Mouse (Mus musculus) midbrain, embryonic 14.5 days (tissue): ENCODE measurements around the gene Igf1r. TPM values are rescaled to one million over a fixed set of nuclear protein-coding genes. Genes with fewer than 3 reads are reported as not detected.

ENCODE experiments used
- ATAC-seq: fragments of 200-750 bp; cut with Nextera tagmentation; 2 replicates; pipeline ENCODE4 v1.8.0; 2017; ENCODE audit warnings: moderate number of reproducible peaks, moderate library complexity; ENCODE audit not compliant: low FRiP score, low TSS enrichment
- DNase-seq: peaks from one replicate; pipeline ENCODE4 v3.0.0-alpha.2; 2015
- H3K27ac ChIP-seq: fragments of 300-500 bp; sonication (generic); replicated peaks from 2 replicates; pipeline ENCODE4 v1.5.1; 2014; ENCODE audit warnings: mild to moderate bottlenecking, low read depth, low read length, moderate library complexity
- H3K27me3 ChIP-seq: fragments of 300-500 bp; sonication (generic); 2 replicates; pipeline ENCODE4 v1.6.1; 2014; ENCODE audit warnings: low read length, control low read depth, mixed read lengths; ENCODE audit not compliant: control insufficient read depth, insufficient read depth
- H3K36me3 ChIP-seq: fragments of 300-500 bp; sonication (generic); 2 replicates; pipeline ENCODE4 v1.6.1; 2014; ENCODE audit warnings: low read length, control low read depth; ENCODE audit not compliant: control insufficient read depth, insufficient read depth
- H3K4me1 ChIP-seq: fragments of 300-500 bp; sonication (generic); 2 replicates; pipeline ENCODE4 v1.6.1; 2014; ENCODE audit warnings: mild to moderate bottlenecking, antibody characterized with exemption, low read length, control low read depth; ENCODE audit not compliant: control insufficient read depth, insufficient read depth
- H3K4me2 ChIP-seq: fragments of 300-500 bp; sonication (generic); 2 replicates; pipeline ENCODE4 v1.6.1; 2014; ENCODE audit warnings: mild to moderate bottlenecking, low read length, moderate library complexity
- H3K4me3 ChIP-seq: fragments of 300-500 bp; sonication (generic); replicated peaks from 2 replicates; pipeline ENCODE4 v1.5.1; 2014; ENCODE audit warnings: low read depth, low read length
- H3K9ac ChIP-seq: fragments of 300-500 bp; sonication (generic); replicated peaks from 2 replicates; pipeline ENCODE4 v1.6.1; 2014; ENCODE audit warnings: mild to moderate bottlenecking, low read length, moderate library complexity
- H3K9me3 ChIP-seq: fragments of 300-500 bp; sonication (generic); 2 replicates; pipeline ENCODE4 v1.6.1; 2016; ENCODE audit warnings: low read length, control low read depth, mixed read lengths; ENCODE audit not compliant: control insufficient read depth
- WGBS: fragments of 180-500 bp; shearing (Covaris S2); extraction: QIAGEN DNeasy Blood & Tissue Kit; methylation state at CpG from one replicate; pipeline ENCODE4 v1.1.7; 2014; 5-methylcytosine and 5-hydroxymethylcytosine counted together
- polyA plus RNA-seq: library from polyadenylated mRNA; unstranded; fragments of >200 nt; fragmentation: Nextera tagmentation; extraction: Ambion mirVana; gene quantifications from 2 replicates; pipeline ENCODE4 v1.2.1, GENCODE M21; 2014

Gene Igf1r
- polyA plus RNA-seq, 1 experiment from 2014 or later, result 25.8 TPM

DNA sequence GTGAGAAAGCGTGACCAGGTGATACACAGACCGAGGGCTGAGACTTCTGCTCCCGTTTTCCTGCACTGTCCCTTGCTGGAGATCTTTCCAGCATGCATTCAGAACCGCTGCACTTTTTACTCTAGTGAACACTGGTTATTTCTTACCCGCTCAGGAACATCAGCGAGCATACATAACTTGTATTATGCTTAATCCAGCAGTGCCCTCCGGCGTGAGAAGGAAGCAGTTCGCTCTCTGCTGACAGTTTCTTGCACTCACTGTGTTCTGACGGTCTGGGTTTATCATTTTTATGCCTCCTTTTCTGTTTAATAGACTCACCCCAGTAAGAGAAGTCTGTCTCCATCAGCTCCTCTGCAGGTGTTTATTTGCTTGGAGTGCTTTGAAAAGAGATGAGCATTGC lies 183.4 kb downstream of the Igf1r start:
- Histone ChIP-seq H3K4me2 (no peak overlapping the region), H3K27ac (no peak overlapping the region), H3K36me3 (no peaks in the 10 kb centered on the region), H3K9ac (no peak overlapping the region), H3K4me3 (no peak overlapping the region), H3K27me3 (no peaks in the 10 kb centered on the region), H3K9me3 (no peaks in the 10 kb centered on the region), H3K4me1 (peaks cover 18% of the 10 kb centered on the region)
- DNase-seq (peak; percentile 56), ATAC-seq (no peak)
- WGBS, result 76% methylated on average over 10 of the region's 10 CpGs

DNA sequence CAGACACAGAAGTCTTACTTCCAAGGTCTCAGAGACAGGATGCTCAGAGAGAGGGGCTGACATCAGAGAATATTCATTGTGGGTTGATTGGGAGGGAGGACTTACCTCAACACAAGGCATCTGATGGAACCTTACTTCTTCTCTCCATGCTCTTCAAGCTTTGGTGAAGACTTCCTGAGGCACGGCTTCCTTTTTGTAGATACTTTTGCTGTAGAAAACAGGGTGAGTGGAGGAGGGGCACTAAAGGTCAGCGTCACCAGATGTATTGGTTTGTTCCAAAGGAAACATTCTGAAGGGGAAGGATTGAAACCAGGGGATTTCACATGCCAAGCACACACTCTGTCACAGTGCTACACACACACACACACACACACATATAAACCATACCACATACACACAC lies 186.8 kb downstream of the Igf1r start:
- H3K4me3 ChIP-seq, result no peak overlapping the region
- DNase-seq, result no peak
- no peaks in the 10 kb centered on the region for H3K4me1 ChIP-seq
- no peak overlapping the region for H3K27ac ChIP-seq
- no peaks in the 10 kb centered on the region for H3K9me3 ChIP-seq
- no peak overlapping the region for H3K9ac ChIP-seq
- 93% methylated on average over 2 of the region's 2 CpGs for WGBS
- no peak overlapping the region for H3K4me2 ChIP-seq
- ATAC-seq, result no peak
- no peaks in the 10 kb centered on the region for H3K36me3 ChIP-seq
- no peaks in the 10 kb centered on the region for H3K27me3 ChIP-seq

DNA sequence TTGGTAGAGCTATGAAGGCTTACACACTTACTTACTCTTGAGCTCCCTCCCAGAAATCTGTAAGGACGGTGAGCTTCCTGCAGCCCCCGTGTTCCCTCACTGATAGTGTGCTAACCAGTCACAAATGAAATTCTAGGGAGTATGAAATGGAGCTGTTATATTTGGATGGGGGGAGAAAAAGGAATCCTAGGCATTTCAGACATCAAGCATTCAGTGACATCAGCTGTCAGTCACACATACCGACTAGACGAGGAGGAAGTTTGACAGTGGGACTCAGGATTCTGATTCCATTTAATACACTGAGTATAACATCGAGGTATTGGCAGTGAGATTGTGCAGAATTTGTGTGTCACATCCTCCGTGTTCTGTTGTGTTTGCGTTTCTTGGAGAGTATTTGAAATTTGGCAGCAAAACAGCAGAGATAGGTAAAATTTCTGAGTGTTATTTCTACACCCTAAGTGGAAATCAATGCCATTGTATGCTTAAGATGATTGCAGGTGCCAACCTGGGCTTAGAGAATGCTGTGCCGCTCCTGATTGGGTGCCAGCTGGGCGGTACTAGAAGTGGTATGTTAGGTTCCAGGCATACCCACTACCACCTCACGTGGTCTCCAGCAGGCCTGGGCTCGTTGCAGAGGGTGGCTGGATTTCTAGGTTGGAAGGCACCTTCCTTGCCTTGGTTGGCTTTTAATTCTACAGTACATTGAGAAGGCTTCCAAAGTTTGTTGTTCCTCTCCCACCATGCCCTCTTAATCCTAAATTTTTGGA lies 187.6 kb downstream of the Igf1r start:
- no peak overlapping the region for H3K27ac ChIP-seq
- H3K4me3 ChIP-seq, result no peak overlapping the region
- no peaks in the 10 kb centered on the region for H3K9me3 ChIP-seq
- WGBS, result 85% methylated on average over 11 of the region's 11 CpGs
- no peak overlapping the region for H3K9ac ChIP-seq
- no peaks in the 10 kb centered on the region for H3K4me1 ChIP-seq
- DNase-seq (no peak), ATAC-seq (no peak)
- H3K36me3 ChIP-seq, result no peaks in the 10 kb centered on the region
- no peaks in the 10 kb centered on the region for H3K27me3 ChIP-seq
- H3K4me2 ChIP-seq, result no peak overlapping the region

DNA sequence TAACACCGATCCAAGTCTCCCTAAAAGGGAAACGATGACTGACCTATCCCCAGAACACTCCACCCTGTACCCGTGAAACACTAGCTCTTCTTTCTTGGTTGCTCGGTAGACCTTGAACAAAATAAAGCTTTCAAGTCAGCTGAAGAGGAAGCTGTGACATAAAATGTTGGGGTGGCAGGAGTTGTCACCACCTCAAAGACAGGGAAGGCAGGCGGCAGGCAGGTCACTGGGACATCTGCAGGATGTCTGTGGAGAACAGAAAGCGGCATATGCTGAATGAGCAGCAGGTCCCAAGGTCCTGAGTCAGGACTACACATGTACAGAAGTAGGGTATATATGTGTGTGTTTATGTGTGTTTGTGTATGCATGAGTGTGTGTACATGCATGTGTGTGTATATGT lies 191.6 kb downstream of the Igf1r start:
- no peaks in the 10 kb centered on the region for H3K36me3 ChIP-seq
- no peak for ATAC-seq
- H3K4me3 ChIP-seq, result no peak overlapping the region
- H3K9ac ChIP-seq, result no peak overlapping the region
- H3K4me1 ChIP-seq, result peaks cover 13% of the 10 kb centered on the region
- no peak overlapping the region for H3K4me2 ChIP-seq
- H3K27me3 ChIP-seq, result no peaks in the 10 kb centered on the region
- DNase-seq, result no peak
- H3K27ac ChIP-seq, result no peak overlapping the region
- no peaks in the 10 kb centered on the region for H3K9me3 ChIP-seq
- 64% methylated on average over 6 of the region's 6 CpGs for whole genome bisulfite sequencing

DNA sequence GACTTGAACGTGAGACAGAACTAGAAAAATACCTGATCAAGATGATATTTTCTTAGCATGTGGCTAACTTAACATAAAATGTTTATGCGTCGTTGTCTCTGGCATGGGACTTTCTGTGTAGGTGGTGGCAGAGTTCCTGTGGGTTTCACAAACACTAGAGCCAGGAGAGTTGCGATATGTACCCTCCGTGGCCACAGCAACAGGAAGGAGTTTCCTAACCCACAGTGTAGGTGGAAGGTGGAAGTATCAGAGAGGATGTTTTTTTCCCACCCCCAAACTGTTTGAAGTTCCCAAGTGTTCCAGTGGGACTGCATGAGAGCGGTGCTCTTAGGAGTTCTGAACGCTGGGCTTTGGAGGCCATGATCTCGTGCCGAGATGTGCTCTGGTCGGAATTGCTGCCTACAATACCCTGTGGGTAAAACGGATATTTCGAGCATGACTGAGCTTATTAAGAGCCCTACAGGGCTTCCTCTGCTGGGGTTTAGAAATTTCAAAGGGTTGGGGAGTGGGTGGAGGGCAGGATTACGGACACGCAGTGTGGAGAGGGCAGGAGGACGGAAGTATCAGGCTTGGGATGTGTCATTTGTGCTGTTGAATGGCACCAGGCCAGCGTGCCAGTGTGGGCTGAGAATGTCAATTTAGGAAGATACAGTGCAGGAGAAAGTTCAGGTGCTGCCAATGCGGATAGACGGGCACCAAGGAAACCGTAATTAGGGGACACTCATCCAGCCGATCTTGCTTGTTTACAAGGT lies 195.8 kb downstream of the Igf1r start:
- DNase-seq, result peak; percentile 49
- Histone ChIP-seq H3K9me3 (no peaks in the 10 kb centered on the region), H3K27me3 (no peaks in the 10 kb centered on the region), H3K4me2 (peak overlapping the region; percentile 20; the same call in 1 of the 2 replicates), H3K4me3 (no peak overlapping the region), H3K9ac (peak overlapping the region; percentile 36; the same call in 1 of the 2 replicates), H3K36me3 (no peaks in the 10 kb centered on the region), H3K27ac (no peak overlapping the region; the same call in 1 of the 2 replicates), H3K4me1 (peaks cover 17% of the 10 kb centered on the region)
- peak; percentile 31; the same call in 1 of the 2 replicates for ATAC-seq
- 27% methylated on average over 20 of the region's 20 CpGs for WGBS

DNA sequence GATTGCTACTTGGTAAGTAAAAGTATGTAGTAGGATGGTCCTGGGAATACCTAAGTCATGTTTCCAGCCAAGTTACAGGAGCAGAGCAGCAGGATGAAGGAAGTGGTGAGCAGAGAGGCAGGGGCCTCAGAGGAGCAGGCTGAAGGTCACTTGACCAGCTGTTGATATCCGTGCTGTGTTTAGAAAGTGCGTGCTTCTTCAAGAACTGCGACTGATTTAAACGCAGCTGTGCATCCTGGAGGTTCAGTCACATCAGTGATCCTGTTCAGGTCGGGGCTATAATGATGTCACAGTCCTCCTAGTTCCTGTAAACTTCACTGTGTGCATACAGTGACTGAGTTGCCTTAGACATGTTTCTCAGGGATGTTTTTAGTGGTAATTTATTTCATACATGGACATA lies 199.3 kb downstream of the Igf1r start:
- H3K9me3 ChIP-seq, result no peaks in the 10 kb centered on the region
- H3K27me3 ChIP-seq, result no peaks in the 10 kb centered on the region
- ATAC-seq (no peak), DNase-seq (no peak)
- H3K4me3 ChIP-seq, result no peak overlapping the region
- H3K9ac ChIP-seq, result no peak overlapping the region
- peaks cover 32% of the 10 kb centered on the region for H3K4me1 ChIP-seq
- 75% methylated on average over 5 of the region's 5 CpGs for WGBS
- H3K4me2 ChIP-seq, result no peak overlapping the region
- no peak overlapping the region for H3K27ac ChIP-seq
- H3K36me3 ChIP-seq, result no peaks in the 10 kb centered on the region

DNA sequence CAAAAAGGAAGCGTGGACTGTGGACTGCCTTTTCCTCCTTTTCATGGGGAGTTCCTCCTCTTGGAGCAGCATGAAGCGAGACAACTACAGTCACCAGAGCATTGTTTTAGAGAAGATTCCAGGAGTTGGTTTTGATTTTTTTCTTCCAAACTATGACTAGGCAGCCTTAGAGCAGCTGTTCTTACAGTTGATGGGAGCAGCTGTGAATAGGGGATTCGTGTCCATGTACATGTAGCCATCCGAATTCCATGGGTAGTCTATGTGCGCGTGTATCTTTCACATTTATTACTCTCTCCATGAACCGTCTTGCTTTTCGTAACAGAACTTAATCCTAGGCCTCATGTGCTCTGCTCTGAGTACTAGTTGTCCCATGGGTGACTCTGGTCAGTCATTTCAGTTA lies 199.8 kb downstream of the Igf1r start:
- H3K4me2 ChIP-seq, result no peak overlapping the region
- H3K9ac ChIP-seq, result no peak overlapping the region
- H3K4me3 ChIP-seq, result no peak overlapping the region
- H3K36me3 ChIP-seq, result no peaks in the 10 kb centered on the region
- no peaks in the 10 kb centered on the region for H3K27me3 ChIP-seq
- no peak for ATAC-seq
- no peak for DNase-seq
- 93% methylated on average over 8 of the region's 8 CpGs for WGBS
- no peaks in the 10 kb centered on the region for H3K9me3 ChIP-seq
- peaks cover 32% of the 10 kb centered on the region for H3K4me1 ChIP-seq
- H3K27ac ChIP-seq, result no peak overlapping the region

DNA sequence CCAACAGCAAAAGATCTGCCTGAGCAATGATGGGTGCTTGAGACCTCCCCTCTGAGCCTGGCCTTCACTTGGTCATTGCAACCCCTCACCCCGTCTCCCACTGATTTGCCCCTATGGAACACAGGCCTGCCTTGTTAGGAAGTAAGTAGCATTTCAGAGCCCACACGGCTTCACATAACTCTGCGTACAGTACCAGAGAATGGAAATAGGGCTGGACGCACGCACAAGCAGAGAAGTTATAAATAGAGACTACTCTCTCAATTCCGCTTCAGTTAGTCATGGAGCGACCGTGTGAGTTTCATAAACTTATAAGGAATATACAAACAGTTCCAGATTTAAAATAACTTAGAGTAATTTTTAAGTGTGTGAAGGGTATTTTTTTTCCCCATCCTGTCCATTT lies 200.6 kb downstream of the Igf1r start:
- H3K27ac ChIP-seq, result no peak overlapping the region
- peaks cover 30% of the 10 kb centered on the region for H3K4me1 ChIP-seq
- no peak overlapping the region for H3K4me3 ChIP-seq
- ATAC-seq (no peak), DNase-seq (no peak)
- no peaks in the 10 kb centered on the region for H3K27me3 ChIP-seq
- H3K36me3 ChIP-seq, result no peaks in the 10 kb centered on the region
- 87% methylated on average over 8 of the region's 8 CpGs for WGBS
- H3K9me3 ChIP-seq, result no peaks in the 10 kb centered on the region
- H3K4me2 ChIP-seq, result no peak overlapping the region
- H3K9ac ChIP-seq, result no peak overlapping the region

DNA sequence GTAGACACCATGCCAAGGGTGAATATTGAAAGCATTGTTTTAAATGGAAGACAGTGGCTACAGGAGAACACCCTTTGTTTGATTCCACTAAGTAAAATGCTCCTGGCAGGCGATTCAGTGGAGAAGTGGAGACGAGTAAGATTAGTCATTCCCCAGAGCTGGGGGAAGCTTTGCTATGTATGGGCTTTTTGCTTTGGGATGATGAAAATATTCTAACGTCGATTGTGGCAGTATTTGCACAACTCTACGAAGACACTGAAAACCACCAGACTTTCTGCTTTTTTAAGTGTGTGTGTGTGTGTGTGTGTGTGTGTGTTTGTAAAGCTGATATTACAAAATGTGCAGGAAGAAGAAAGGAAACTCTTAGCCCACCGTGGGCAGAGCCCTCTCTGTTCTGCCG lies 202.0 kb downstream of the Igf1r start:
- peak; percentile 41 for DNase-seq
- no peaks in the 10 kb centered on the region for H3K36me3 ChIP-seq
- 0 out of 2 replicates have a peak overlapping the region, but pooled peaks have one; percentile 34 for H3K27ac ChIP-seq
- ATAC-seq, result no peak
- no peak overlapping the region for H3K9ac ChIP-seq
- 32% methylated on average over 7 of the region's 7 CpGs for WGBS
- no peak overlapping the region for H3K4me2 ChIP-seq
- no peak overlapping the region for H3K4me3 ChIP-seq
- H3K4me1 ChIP-seq, result peaks cover 16% of the 10 kb centered on the region
- H3K27me3 ChIP-seq, result no peaks in the 10 kb centered on the region
- no peaks in the 10 kb centered on the region for H3K9me3 ChIP-seq
